Mouse (Mus musculus) cerebellum, adult (tissue): ENCODE data around the gene Cux1.

Experiments
- ATAC-seq: cut with Nextera tagmentation; 2 replicates; pipeline ENCODE4 v1.9.2; 2017; ENCODE audit warnings: mild to moderate bottlenecking, moderate library complexity, mixed read lengths; ENCODE audit not compliant: insufficient number of reproducible peaks, low FRiP score, low TSS enrichment

The Cux1 gene

DNA sequence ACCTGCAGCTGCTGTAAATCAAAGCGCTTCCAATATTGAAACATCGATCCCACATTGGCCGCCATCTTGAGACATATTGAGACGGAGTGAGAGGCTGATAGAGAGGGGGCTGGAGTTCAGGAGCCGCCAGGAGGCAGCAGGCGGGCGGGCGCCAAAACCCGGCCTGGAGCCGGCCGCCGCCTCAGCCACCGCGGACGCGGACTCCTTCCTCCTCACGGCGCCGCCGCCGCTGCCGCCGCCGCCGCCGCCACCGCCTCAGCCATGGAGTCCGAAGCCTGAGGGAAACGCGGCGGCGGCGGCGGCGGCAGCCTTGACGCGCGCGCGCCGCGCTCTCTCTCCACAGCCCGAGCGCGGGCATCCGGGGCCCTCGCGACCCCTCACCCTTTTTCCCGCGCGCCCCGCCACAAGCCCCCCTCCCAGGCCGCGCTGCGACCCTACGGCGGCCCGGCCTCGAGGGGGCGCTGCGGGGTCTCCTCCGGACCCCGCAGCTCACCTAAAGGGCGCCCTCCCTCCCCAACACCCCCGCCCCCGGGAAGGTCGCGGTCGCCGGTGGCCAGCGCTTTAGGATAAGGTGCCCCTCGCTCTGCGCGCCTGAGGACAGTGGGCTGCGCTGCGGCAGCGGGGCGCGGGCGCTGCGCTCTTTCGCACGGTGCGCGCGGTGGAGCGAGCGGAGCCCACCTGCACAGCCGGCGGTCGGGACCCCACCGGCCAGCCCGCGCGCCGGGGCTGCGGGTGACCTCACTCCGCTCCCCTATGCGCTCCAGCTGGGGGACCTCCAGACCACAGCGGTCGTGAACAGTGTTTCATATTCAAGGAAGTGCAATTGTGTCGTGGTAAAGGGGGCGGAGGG, at the start of gene Cux1:
Gene Cux1, minus strand, starts transcription at position 315 of the 850 bp plus-strand sequence.
- peak; percentile 73 for ATAC-seq

DNA sequence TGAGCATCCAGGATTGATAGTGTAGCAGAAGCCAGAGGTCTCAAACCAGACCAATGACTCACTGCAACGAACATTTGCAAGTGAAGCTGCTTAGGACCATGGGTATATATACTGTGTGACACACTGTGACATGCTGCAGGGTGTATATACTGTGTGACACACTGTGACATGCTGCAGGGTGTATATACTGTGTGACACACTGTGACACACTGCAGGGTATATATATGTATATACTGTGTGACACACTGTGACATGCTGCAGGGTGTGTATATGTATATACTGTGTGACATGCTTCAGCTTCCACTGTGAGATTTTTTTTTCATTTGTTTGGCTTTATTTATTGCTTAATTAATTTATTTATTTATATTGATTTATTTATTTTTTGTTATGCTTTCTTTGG, 45.1 kb upstream of the Cux1 start:
- ATAC-seq, result no peak

DNA sequence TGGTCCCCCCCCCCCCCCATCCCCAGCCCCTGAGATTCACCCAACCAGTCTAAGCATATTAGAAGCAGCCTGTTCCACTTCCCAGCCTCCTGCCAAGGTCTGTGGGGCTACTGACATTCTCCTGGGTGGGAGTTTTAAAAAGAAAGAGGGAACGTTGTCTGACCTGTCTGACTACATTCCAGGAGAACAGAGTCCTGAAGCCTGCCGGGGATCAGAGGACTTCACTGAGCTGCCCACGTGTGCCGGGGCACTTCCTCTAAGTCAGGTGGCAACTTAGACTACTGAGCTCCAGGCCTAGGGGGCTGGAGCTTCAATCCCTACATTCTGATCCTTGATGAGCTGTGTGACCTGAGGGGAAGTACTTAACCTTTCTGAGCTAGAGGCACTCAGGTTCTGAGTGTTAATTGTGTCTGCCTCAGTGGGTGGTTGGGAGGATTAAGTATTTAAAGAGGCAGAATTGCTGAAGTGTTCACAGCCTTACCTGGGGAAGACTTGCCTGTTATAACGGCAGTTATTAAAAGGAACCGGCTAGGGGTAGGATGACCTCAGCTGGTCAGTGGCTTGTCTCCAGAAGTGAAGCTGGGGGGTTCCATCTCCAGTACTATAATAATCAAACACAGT, 41.6 kb upstream of the Cux1 start:
- no peak for ATAC-seq

DNA sequence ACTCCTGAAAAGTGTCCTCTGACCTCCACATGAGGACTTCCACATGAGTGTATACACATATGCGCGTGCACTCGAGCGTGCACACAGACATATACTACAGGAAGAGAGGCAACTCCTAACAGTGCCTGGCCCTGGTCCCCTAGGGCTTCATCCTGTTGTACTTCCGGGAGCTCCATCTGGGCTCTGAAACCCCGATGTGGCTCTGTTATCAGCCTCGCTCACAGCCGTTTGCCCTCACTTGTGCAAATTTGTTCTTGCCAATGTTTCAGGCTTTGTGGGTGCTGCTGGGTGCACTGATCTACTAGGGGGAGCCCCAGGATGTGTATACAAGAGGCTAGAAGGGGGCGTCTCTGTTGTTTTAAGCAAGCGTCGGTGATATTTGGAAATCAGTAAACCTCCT, 37.9 kb upstream of the Cux1 start:
- ATAC-seq, result no peak

DNA sequence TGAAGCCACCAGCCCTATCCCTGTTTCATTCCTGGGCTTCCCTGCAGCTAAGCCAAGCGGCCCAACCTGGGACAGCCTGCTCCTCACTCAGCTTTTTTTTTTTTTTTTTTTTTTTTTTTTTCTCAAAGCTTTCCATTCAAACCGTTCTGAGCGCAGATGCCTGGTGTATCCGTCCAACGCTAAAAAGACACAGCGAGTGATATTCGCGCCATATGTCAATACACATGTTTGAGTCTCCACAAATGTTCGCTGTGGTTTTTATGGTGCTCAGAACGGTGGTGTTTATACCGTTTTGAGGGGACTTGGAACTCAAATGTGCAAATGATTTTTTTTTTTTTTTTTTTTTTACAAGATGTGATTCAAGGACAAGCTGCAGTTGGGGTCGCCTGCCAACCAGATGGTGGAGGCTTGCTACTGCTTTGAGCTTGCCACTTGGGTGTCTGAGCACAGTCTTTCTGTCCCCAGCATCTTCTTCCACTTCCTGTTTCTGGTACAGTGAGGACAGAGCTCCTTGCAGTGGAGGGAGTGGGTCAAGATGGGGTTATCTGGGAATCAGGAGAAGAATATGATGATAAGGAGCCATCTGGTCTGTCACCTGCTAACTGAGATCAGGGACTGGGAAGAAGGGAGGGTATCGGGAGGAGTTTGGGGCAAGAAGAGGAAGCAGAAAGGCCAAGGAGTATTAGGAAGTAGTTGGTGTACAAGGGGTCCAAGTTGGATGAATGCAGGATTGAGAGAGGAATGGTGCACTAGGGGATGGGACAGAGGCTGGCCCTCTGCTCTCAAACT, 36.1 kb upstream of the Cux1 start:
- no peak for ATAC-seq

DNA sequence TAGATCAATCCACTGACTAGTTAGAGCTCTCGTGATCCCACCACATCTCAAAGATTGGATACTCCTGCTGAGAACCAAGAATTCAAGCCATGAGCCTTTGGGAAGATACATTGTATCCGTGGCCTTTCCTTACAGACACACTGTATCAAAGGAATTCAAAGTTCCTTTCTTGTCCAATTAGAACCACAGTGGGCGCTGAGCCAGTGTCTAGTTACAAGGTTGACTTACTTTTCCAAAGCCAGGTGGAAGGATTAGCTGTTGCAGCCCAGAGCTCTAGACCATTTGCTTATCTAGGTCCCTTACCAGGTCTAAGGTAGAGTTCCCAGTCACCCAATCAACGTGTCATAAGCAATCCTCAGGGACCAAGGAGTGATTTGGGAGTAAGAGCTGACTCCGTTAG, 33.2 kb upstream of the Cux1 start:
- ATAC-seq, result no peak

DNA sequence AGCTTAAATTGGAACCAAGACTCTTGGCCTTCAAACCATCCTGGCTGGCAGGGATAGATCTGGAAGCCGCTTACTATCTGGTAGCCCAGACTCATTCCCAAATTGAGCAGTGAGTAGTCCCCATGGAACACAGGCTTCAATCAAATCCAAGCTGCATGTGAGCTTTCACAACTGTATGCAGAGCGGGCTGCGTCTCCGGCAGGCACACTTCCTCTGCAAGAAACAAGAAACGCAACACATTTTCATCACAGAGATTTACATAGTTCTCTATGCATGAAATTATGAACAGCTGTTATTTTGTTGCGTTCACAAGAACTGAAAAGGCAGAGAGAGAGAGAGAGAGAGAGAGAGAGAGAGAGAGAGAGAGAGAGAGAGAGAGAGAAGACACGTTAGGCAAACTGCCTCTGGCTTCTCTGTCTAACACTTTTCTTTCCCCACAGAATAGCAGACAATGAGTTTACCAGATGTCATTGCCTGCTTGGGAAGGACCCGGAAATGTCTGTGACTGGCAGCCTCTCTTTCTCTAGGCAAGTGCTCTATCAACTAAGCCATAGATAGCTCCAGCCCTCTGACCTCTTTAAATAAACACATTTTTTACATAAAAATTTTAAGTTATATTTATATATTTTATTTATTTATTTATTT, 27.7 kb upstream of the Cux1 start:
- ATAC-seq, result no peak

DNA sequence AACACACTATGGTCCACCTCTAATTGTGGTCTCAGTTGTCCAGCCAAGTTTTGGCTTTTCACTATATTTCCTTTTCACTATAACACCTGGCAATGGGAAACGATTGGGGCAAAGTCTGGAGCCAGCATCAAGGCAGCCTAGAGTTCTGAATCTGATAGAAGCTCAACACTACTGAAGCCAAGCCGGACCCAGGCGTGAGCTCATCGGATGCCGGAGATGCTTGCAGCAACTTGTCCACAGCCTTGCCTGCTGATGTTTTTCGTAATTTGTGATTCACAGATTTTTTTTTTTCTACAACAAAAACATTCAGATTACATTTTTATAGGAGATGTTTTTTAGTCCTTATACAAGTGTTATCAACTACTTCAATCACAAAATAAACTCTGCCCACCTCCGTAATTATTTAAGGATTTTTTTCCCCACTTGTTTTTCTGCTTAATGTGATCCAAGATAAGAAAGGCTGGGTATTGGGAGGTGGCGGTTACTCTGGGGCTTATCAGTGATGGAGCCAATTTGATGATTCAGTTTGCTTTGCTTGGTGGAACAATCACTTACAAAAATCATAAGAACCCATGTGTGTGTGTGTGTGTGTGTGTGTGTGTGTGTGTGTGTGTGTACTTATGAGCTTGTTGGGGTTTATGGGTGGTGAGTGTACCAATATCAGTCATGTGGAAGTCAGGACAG, 24.7 kb upstream of the Cux1 start:
- no peak for ATAC-seq

DNA sequence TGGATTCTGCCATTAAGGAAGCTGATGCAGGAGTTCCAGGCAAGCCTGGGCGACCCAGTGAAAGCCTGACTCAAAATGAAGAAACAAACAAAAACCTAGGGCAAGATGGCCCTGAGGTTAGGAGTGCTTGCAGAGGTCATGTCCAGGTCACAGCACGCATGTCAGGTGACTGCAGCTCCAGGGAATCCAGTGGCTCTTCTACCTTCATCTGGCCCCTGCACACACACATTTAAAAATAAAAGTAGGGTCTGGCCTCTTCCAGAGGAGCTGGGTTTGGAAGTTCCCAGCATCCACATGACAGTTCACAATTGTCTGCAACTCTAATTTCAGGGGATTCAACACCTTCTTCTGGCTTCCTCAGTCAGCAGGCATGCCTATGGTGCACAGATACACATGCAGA, 21.7 kb upstream of the Cux1 start:
- ATAC-seq, result no peak

DNA sequence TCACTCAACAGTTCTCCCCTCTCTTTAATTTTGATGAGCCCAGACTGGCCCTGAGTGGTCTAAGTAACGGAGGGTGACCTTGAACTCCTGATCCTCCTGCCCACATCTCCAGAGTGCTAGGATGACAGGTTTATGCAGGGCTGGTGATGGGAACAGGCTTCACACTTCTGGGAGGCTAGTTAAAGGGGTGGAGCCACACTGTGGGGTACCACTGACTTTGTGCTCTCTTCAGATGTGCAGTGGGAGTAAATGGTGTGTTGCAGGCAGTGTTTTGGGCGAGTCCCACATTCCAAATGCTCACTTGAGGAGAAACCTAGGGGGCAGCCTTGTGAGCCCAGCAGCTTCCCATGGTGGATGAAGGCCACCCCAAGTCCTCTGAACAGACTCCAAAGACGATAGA, 21.2 kb upstream of the Cux1 start:
- ATAC-seq, result no peak

DNA sequence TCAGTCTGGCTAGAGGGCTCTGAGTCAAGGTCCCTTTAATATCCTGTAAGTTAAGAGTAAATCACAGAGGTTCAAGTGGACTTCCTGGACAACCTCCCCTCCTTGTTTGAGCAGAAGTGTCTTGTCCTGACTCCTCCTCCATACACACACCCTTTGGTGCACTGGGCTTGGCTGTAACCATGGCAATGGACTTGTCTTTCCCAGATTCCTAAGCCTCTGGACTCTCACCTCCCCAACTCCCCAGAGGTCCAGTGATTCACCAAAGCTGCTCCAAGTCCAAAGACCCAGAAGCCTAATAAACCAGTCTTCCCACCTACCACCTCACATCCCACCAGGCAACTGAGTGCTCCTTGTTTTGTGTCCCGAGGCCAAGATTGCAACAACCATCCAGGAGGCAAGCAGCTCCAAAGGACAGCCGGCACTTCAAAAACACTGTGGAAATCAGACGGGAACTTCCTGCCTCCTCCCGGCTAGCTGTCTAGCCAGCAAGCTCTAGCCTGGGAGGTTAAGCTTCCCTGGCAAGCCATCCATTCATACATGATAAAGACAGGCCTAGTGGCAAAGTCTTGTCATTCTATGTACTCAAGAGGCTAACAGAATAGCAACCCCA, 17.5 kb upstream of the Cux1 start:
- no peak for ATAC-seq

DNA sequence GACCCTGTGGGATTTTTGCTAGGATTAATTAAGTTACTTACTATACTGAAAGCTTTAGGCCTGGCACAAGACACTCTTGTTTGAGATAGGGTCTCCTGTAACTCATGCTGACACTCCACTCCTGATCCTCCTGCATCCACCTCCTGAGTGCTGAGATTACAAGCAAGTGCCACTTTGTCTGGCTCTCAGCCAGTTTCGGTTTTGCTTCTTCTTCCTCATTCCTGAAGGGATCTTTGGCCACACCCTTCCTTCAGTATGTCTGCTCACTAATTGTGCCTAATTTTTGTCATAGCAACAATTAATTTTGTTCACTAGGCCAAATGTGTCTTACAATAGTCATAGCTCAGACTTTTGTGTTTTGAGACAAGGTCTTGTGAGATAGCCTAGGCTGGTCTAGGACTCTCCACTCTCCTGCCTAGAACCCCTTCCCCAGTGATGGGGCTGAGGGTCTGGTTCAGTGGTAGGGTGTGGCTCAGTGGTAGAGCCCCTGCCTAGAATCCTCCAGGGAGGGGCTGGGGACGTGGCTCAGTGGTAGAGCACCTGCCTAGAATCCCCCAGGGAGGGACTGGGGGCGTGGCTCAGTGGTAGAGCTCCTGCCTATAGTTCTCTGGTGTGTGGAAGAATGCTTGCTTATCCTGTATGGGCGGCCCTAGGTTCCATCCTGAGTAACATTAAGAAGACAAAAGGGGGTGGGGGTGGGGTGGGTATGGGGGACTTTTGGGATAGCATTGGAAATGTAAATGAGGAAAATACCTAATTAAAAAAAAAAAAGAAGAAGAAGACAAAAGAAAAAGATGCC, 16.6 kb upstream of the Cux1 start:
- ATAC-seq, result no peak

DNA sequence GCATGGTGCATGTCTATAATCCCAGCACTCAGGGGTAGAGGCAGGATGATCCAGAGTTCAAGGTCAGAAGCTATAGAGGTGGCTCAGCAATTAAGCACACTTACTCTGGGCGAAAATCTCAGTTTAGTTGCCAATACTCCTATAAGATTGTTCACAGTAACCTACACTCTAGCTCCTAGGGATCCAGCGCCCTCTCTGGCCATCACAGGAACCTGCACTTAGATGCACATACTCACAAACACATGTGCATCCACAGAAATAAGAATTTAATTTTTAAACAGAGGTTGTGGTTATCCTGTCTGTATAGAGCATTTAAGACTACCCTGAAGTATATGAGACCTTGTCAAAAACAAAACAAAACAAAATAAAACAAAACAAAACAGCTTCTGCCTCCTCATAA, 16.0 kb upstream of the Cux1 start:
- ATAC-seq, result no peak

DNA sequence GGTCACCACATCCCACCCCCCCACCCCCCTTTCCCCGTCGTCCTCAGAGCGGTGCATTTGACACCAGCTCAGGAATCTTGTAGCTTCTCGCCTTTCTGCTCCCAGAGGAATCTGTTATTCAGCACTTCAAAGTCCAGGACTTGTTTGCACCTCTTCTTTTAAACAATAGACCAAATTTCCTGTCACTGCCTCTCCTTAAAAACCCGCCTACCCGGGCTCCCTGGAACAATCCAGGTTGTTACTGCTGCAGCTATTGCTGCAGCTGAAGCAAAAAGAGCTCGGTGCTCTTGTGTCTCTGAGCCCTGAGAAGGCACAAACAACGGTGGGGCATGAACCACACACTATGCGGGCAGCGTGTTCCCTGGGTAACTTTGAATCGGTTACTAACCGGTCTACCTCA, 14.9 kb upstream of the Cux1 start:
- no peak for ATAC-seq

DNA sequence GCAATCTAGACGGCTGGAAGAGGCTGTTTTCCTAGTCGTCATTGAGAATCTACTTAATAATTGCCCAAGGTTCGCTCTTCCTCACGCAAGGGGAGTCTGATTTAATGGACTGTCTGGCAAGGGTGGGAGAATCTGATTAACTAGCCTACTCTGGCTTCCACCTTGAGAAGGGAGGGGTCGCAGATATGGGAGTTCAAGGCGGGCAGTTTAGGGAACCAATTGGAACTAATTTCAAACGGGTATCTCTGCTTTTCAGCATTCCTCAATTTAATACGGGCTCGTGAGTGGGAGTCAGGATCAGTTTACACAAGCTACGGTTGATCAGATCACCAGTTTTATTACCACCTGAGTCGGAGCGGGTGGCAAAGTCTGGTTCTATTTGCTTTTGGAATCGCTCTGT, 14.3 kb upstream of the Cux1 start:
- no peak for ATAC-seq

DNA sequence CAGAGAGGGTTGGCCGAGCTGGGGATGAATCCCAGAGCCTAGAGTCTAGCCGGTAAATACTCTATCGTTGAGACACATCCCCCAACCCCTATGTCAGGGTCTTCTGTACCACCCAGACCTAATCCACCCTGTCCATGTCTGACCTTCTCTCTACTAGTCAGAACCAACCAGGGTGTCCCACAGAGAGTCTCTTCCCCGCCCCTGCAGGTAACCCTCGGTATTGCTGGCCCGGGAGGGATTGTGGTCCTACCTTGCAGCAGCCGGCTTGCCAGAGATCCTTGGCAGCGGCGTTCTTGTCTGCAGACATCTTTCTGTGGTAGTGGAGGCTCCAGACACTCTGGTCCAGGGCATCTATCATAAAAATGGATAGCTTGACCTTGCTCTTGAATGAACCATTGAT, 13.9 kb upstream of the Cux1 start:
- no peak for ATAC-seq

DNA sequence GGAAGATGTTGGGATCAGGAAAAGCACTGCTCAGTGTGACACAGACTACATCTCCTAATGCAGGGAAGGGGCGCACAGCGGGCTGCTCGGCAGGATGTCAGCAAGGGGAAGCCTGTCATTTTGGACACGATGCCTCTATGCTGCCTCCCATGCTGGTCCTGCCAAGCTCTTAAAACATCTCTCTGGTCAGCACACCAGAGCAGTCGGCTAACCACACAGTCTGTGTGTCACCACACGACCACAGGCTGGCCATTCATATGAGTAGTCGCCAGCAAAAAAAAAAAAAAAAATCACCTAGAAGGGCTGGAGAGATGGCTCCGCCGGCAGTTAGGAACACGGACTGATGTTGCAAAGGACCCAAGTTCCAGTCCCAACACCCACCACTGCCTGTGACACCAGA, 10.9 kb upstream of the Cux1 start:
- no peak for ATAC-seq

DNA sequence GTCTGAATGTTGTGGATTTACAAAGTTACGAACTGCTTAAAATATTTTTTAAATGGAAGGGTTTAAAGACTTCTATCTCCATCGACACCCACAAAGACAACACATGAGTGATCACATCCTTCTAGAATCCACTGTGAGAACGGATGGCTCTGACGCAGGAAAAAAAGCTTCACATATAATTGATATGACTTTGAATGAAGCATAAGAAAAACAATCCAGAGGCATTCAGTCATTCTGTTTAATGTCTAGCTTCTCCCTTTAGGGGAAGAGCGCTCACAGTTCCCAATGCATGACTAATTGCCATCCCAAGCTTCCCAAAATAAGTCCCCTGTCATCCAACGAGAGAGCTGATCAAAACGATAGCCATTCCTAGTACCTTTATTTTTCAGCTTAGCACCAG, 2.9 kb upstream of the Cux1 start:
- ATAC-seq, result no peak

DNA sequence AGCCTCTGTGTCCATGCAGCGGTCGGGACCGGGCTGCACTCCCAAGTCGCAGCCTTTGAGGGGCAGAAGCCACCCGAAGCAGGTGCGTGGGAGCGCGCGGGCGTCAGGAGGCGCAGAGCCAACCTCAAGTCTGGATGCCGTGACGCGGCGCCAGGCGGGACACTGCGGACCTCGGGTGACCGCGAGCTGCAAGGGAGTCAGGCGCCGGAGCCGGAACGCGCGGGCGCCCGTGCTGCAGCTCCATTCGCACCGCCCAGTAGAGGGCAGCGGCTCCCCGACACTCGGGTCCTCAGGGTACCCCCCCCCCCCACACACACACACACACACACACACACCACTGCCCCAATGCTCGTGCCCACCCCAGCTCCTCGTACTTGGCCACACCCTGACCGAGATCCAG, 1.5 kb upstream of the Cux1 start:
- ATAC-seq, result peak; percentile 49; the same call in 1 of the 2 replicates
